Comparison of ENCODE assay signal across 9 mouse cellular contexts in genomic region chr2:3228475-3228874, GRCm38 (mm10). TPM values are rescaled to one million over a fixed set of nuclear protein-coding genes. Genes with fewer than 3 reads are reported as not detected.
A peak's percentile ranks its signal among the peaks of the same experiment; 100 is the strongest.
DNase-seq lines count a peak whose midpoint lies in the region; ATAC-seq and TF ChIP-seq lines count a peak whose summit lies in the region.
"Had no signal": no experiment of that assay in that cellular context is flagged by ENCODE, and none has a peak within 500 bp of the region (broad histone marks: within the 10 kb centered on the region; RNA-seq: fewer than 3 reads in every experiment).

No protein-coding gene starts in this region.

- no peak overlapping the region for H3K4me3 ChIP-seq in heart, postnatal 0 days (ENCODE audit: low read depth, low read length)
- no peak overlapping the region for H3K4me3 ChIP-seq in heart, embryonic 10.5 days
- no peak overlapping the region for H3K4me3 ChIP-seq in forebrain, embryonic 15.5 days
- H3K4me3 ChIP-seq in liver, embryonic 14.5 days (ENCODE audit: insufficient read depth in 1 of 2, low read depth in 2 of 2, low read length in 2 of 2) = no peak overlapping the region
- H3K4me3 ChIP-seq: embryonic facial prominence, embryonic 12.5 days; liver, embryonic 13.5 days had no signal

- no peaks in the 10 kb centered on the region for H3K27me3 ChIP-seq in heart, postnatal 0 days (ENCODE audit: control insufficient read depth, insufficient read depth, low read length)
- H3K27me3 ChIP-seq in heart, embryonic 10.5 days (ENCODE audit: insufficient read depth, poor library complexity, severe bottlenecking) = no peaks in the 10 kb centered on the region
- H3K27me3 ChIP-seq in forebrain, embryonic 15.5 days = no peaks in the 10 kb centered on the region
- no peaks in the 10 kb centered on the region for H3K27me3 ChIP-seq in liver, embryonic 14.5 days (ENCODE audit: control insufficient read depth, insufficient read depth, low read length)
- H3K27me3 ChIP-seq: embryonic facial prominence, embryonic 12.5 days; liver, embryonic 13.5 days had no signal

- H3K9me3 ChIP-seq in heart, postnatal 0 days (replicated peaks; ENCODE audit: control insufficient read depth, low read length) = no peaks in the 10 kb centered on the region
- no peaks in the 10 kb centered on the region for H3K9me3 ChIP-seq in heart, embryonic 10.5 days
- H3K9me3 ChIP-seq in forebrain, embryonic 15.5 days = no peaks in the 10 kb centered on the region
- H3K9me3 ChIP-seq in liver, embryonic 14.5 days (ENCODE audit: control insufficient read depth, low read length) = no peaks in the 10 kb centered on the region
- H3K9me3 ChIP-seq: embryonic facial prominence, embryonic 12.5 days; liver, embryonic 13.5 days had no signal

- H3K4me1 ChIP-seq in heart, postnatal 0 days (ENCODE audit: control insufficient read depth, insufficient read depth) = no peaks in the 10 kb centered on the region
- H3K4me1 ChIP-seq in heart, embryonic 10.5 days = no peaks in the 10 kb centered on the region
- no peaks in the 10 kb centered on the region for H3K4me1 ChIP-seq in forebrain, embryonic 15.5 days
- H3K4me1 ChIP-seq in liver, embryonic 14.5 days (replicated peaks; ENCODE audit: control insufficient read depth in 2 of 2, insufficient read depth in 2 of 2, low read length in 1 of 2) = no peaks in the 10 kb centered on the region
- H3K4me1 ChIP-seq: embryonic facial prominence, embryonic 12.5 days; liver, embryonic 13.5 days had no signal

- TF ChIP-seq EP300 in heart, postnatal 0 days (IDR thresholded peaks at IDR 0.05; ENCODE audit: low read depth) = no peak
- no peak for TF ChIP-seq EP300 in liver, embryonic 14.5 days (IDR thresholded peaks at IDR 0.05; ENCODE audit: low read depth)

- 65% methylated on average over 4 of the region's 4 CpGs for WGBS in heart, postnatal 0 days
- 83% methylated on average over 4 of the region's 4 CpGs for WGBS in heart, embryonic 10.5 days
- 77% methylated on average over 4 of the region's 4 CpGs for WGBS in forebrain, embryonic 15.5 days
- WGBS in liver, embryonic 14.5 days (ENCODE audit: insufficient replicate concordance) = 72% methylated on average over 4 of the region's 4 CpGs

- H3K27ac ChIP-seq in heart, postnatal 0 days (ENCODE audit: low read depth) = no peak overlapping the region
- no peak overlapping the region for H3K27ac ChIP-seq in heart, embryonic 10.5 days
- no peak overlapping the region for H3K27ac ChIP-seq in forebrain, embryonic 15.5 days (replicated peaks)
- no peak overlapping the region for H3K27ac ChIP-seq in liver, embryonic 14.5 days
- H3K27ac ChIP-seq: embryonic facial prominence, embryonic 12.5 days; liver, embryonic 13.5 days had no signal

- no peak overlapping the region for H3K4me2 ChIP-seq in heart, postnatal 0 days (ENCODE audit: low read depth, low read length)
- H3K4me2 ChIP-seq in forebrain, embryonic 15.5 days (replicated peaks) = no peak overlapping the region
- H3K4me2 ChIP-seq in liver, embryonic 14.5 days (ENCODE audit: low read depth) = no peak overlapping the region
- H3K4me2 ChIP-seq: embryonic facial prominence, embryonic 12.5 days; liver, embryonic 13.5 days had no signal

- peak; percentile 37 for DNase-seq in heart, postnatal 0 days (ENCODE audit: low spot score)
- DNase-seq in heart, embryonic 10.5 days (ENCODE audit: low spot score) = no peak
- peak; percentile 20 for DNase-seq in Muller cell, postnatal 12 days (ENCODE audit: inconsistent ontology term)
- DNase-seq in liver, embryonic 14.5 days (ENCODE audit: low read depth in 3 of 3, low spot score in 3 of 3) = no peak
- no peak for DNase-seq in spleen, postnatal 14 days (ENCODE audit: low spot score in 2 of 2)
- no peak for DNase-seq in urinary bladder, postnatal 10 days (ENCODE audit: low spot score)

- H3K9ac ChIP-seq in heart, postnatal 0 days (replicated peaks; ENCODE audit: low read depth, low read length) = no peak overlapping the region
- no peak overlapping the region for H3K9ac ChIP-seq in forebrain, embryonic 15.5 days (replicated peaks)
- H3K9ac ChIP-seq in liver, embryonic 14.5 days (replicated peaks) = no peak overlapping the region
- H3K9ac ChIP-seq: embryonic facial prominence, embryonic 12.5 days; liver, embryonic 13.5 days had no signal

- peaks cover 33% of the 10 kb centered on the region for H3K36me3 ChIP-seq in heart, postnatal 0 days (replicated peaks; ENCODE audit: control insufficient read depth, insufficient read depth, low read length)
- H3K36me3 ChIP-seq in heart, embryonic 10.5 days = peaks cover 19% of the 10 kb centered on the region
- peaks cover 22% of the 10 kb centered on the region for H3K36me3 ChIP-seq in forebrain, embryonic 15.5 days
- no peaks in the 10 kb centered on the region for H3K36me3 ChIP-seq in liver, embryonic 14.5 days (replicated peaks; ENCODE audit: control insufficient read depth, insufficient read depth, low read depth)
- H3K36me3 ChIP-seq: liver, embryonic 13.5 days had no signal

- TF ChIP-seq CTCF in heart, postnatal 0 days (IDR thresholded peaks at IDR 0.05; ENCODE audit: low read depth) = peak; percentile 45
- TF ChIP-seq CTCF in liver, embryonic 14.5 days (IDR thresholded peaks at IDR 0.05; ENCODE audit: low read depth) = peak; percentile 28; the same call in 1 of the 2 replicates

- ATAC-seq in heart, postnatal 0 days (ENCODE audit: insufficient read depth, low read depth) = no peak
- ATAC-seq in forebrain, embryonic 15.5 days (replicated peaks) = peak; percentile 60; the same call in 1 of the 2 replicates
- ATAC-seq in liver, embryonic 14.5 days (ENCODE audit: insufficient read depth) = no peak

RNA-seq across cellular contexts. Expression of gene Nmt2, which starts 55.5 kb away (rescaled TPM):
- 14.9 and 20.7 TPM in 2 replicates for total RNA-seq in heart, postnatal 0 days (2014; rRNA removed; ENCODE audit: low replicate concordance)
- polyA plus RNA-seq in heart, postnatal 0 days (2015; fragmentation: Nextera tagmentation; extraction: Ambion mirVana) = 17.3 and 18.1 TPM in 2 replicates
- polyA plus RNA-seq in heart, embryonic 10.5 days (2016; fragmentation: Nextera tagmentation; extraction: Ambion mirVana) = 39.0 and 39.9 TPM in 2 replicates
- polyA plus RNA-seq in forebrain, embryonic 15.5 days (2015; fragmentation: Nextera tagmentation; extraction: Ambion mirVana) = 99.7 and 108 TPM in 2 replicates
- polyA plus RNA-seq in liver, embryonic 14.5 days (2012; rRNA removed) = 3.3 and 4.9 TPM in 2 replicates
- polyA plus RNA-seq in liver, embryonic 14.5 days (2014; fragmentation: Nextera tagmentation; extraction: Ambion mirVana) = 13.5 and 14.1 TPM in 2 replicates

Comparison
In these comparisons a context has a peak if more than half of its experiments do, and no peak if none do; other contexts are left out.
1. DNase-seq: peak in heart, postnatal 0 days (single experiment) and Muller cell, postnatal 12 days (single experiment); none in heart, embryonic 10.5 days (single experiment), liver, embryonic 14.5 days (0 of 3), spleen, postnatal 14 days (0 of 2) and urinary bladder, postnatal 10 days (single experiment).